Mouse (Mus musculus) lung, adult 2 months (tissue): ENCODE measurements around the gene Cdk15.

ENCODE experiments used
- CTCF ChIP-seq: fragments of 200-500 bp; IDR thresholded peaks from 2 replicates; pipeline ENCODE4 v1.5.1; 2011; ENCODE audit warnings: mild to moderate bottlenecking, low read length, control low read depth; ENCODE audit not compliant: insufficient read depth
- POLR2A ChIP-seq: fragments of 200-500 bp; IDR thresholded peaks from 2 replicates; pipeline ENCODE4 v1.6.1; 2011; ENCODE audit warnings: low read depth, mild to moderate bottlenecking, control low read depth, low read length, borderline replicate concordance; ENCODE audit errors: extremely low read depth

GRCm38 (mm10) chr1:59212951-59213350, 43.8 kb upstream of the Cdk15 start:
- TF ChIP-seq CTCF (no peak), POLR2A (no peak)
